Mouse (Mus musculus) limb, embryonic 11.5 days (tissue): ENCODE data around the gene Cubn. TPM values are rescaled to one million over a fixed set of nuclear protein-coding genes. Genes with fewer than 3 reads are reported as not detected.

Source experiments
- ATAC-seq: fragments of 200-750 bp; cut with Nextera tagmentation; 2 replicates; pipeline ENCODE4 v1.8.0; 2017; ENCODE audit warnings: low read depth; ENCODE audit not compliant: insufficient number of reproducible peaks, low FRiP score, low TSS enrichment
- DNase-seq: peaks from one replicate; pipeline ENCODE4 v3.0.0-alpha.2; 2015; ENCODE audit warnings: low spot score
- H3K27ac ChIP-seq: fragments of 300-500 bp; sonication (generic); replicated peaks from 2 replicates; pipeline ENCODE4 v1.5.1; 2014; ENCODE audit warnings: low read depth, mild to moderate bottlenecking, low read length
- H3K27me3 ChIP-seq: fragments of 300-500 bp; sonication (generic); 2 replicates; pipeline ENCODE4 v1.6.1; 2014; ENCODE audit warnings: mild to moderate bottlenecking, low read length, mixed read lengths; ENCODE audit not compliant: control insufficient read depth, insufficient read depth
- H3K36me3 ChIP-seq: fragments of 300-500 bp; sonication (generic); 2 replicates; pipeline ENCODE4 v1.6.1; 2014; ENCODE audit warnings: mild to moderate bottlenecking, low read length, moderate library complexity, mixed read lengths; ENCODE audit not compliant: control insufficient read depth, insufficient read depth
- H3K4me1 ChIP-seq: fragments of 300-500 bp; sonication (generic); 2 replicates; pipeline ENCODE4 v1.6.1; 2014; ENCODE audit warnings: low read length, mixed read lengths; ENCODE audit not compliant: control insufficient read depth, insufficient read depth
- H3K4me2 ChIP-seq: fragments of 300-500 bp; sonication (generic); 2 replicates; pipeline ENCODE4 v1.6.1; 2014; ENCODE audit warnings: low read depth, mild to moderate bottlenecking, moderate library complexity; ENCODE audit not compliant: severe bottlenecking
- H3K4me3 ChIP-seq: fragments of 300-500 bp; sonication (generic); 2 replicates; pipeline ENCODE4 v1.5.1; 2014; ENCODE audit warnings: low read depth, low read length
- H3K9ac ChIP-seq: fragments of 300-500 bp; sonication (generic); 2 replicates; pipeline ENCODE4 v1.6.1; 2014; ENCODE audit warnings: mild to moderate bottlenecking, low read length
- H3K9me3 ChIP-seq: fragments of 300-500 bp; sonication (generic); 2 replicates; pipeline ENCODE4 v1.6.1; 2016; ENCODE audit warnings: low read length; ENCODE audit not compliant: control insufficient read depth
- WGBS: fragments of 180-500 bp; shearing (Covaris S2); extraction: QIAGEN DNeasy Blood & Tissue Kit; methylation state at CpG from one replicate; pipeline ENCODE4 v1.1.7; 2014; 5-methylcytosine and 5-hydroxymethylcytosine counted together
- polyA plus RNA-seq: library from polyadenylated mRNA; unstranded; fragments of >200 nt; fragmentation: Nextera tagmentation; extraction: Ambion mirVana; gene quantifications from 2 replicates; pipeline ENCODE4 v1.2.1, GENCODE M21; 2014

Gene Cubn
- polyA plus RNA-seq, 1 experiment from 2014 or later = 0.03 TPM

DNA sequence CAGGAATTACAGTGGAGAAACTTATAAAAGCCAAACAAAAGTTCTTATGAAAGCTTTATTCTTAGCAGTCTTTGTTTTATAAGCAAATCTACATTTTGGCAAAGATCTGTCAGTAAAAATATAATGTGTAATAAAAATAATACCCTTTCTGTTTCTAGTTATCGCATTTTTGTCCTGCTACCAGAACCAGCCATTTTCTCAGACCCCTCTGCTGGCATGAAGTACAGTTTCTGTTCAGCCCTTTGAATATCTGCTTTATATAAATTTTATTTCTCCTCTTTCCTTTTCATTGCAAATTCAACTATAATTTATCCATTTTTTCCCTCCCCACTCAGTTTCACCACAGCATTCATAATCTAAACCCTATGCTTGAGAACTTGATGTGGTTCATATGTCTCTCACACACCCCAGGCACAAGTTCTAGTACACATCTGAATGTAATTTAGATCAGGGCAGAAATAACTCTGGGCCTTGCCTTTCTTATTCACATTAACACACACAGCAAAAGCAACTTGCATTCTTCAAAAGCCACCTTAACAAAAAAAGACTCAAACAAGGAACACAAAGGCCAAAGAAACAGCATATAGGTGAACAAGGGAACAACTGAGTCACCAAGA lies 139.4 kb downstream of the Cubn start:
- Histone ChIP-seq H3K27me3 (no peaks in the 10 kb centered on the region), H3K36me3 (no peaks in the 10 kb centered on the region), H3K9me3 (no peaks in the 10 kb centered on the region), H3K27ac (no peak overlapping the region), H3K4me3 (no peak overlapping the region), H3K4me1 (no peaks in the 10 kb centered on the region), H3K9ac (no peak overlapping the region), H3K4me2 (no peak overlapping the region)
- 88% methylated on average over 1 of the region's 1 CpGs for WGBS
- DNase-seq (no peak), ATAC-seq (no peak)

DNA sequence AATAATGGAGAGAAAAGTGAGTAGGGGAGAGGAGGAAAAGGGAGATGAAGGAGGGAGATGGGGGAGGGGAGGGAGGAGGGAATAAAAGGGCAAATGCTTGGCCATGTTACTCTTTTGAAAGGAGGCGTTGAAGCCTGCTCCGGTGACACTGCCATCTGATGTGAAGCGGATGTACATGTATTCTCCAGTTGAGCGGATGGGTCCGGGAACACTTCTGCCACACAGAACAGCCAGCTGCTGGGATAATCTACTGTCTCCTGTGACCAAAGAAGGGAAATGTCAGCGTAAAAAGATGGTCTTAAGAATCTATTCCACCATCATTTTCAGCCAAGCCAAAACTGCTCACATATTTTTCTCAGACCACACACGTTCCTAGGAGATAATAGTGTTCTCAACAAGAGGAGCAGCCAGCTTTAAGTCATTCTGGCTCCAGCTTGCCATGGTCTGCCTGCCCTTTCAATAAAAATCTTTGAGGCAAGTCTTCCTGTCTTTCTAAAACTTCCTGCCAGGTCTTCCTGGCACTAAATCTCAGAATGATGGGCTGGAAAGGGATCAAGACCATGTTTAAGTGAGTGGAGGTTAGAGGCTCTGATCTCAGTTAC lies 149.2 kb downstream of the Cubn start:
- H3K4me1 ChIP-seq = no peaks in the 10 kb centered on the region
- H3K27me3 ChIP-seq = no peaks in the 10 kb centered on the region
- H3K4me2 ChIP-seq = no peak overlapping the region
- H3K4me3 ChIP-seq = no peak overlapping the region
- H3K9ac ChIP-seq = no peak overlapping the region
- no peaks in the 10 kb centered on the region for H3K9me3 ChIP-seq
- DNase-seq (no peak), ATAC-seq (no peak)
- WGBS = 83% methylated on average over 7 of the region's 7 CpGs
- no peak overlapping the region for H3K27ac ChIP-seq
- H3K36me3 ChIP-seq = no peaks in the 10 kb centered on the region

DNA sequence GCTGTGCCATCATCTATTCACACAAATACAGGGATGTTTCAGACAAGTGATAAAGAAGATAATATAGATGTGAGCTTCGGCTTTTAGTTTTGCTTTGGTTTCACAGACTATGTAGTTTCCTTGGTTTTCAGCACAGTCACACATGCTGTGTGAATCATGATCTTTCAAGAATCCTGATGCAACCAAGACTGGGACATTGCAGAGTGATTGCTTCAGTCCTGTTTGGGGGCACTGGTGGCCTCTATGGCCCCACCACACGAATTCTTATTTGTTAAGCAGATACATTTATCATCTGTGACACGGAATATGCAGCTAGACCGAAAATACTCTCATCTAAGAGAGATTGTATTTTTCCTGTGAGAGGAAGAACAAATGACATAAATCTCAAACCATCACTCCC lies 156.2 kb downstream of the Cubn start:
- Histone ChIP-seq H3K27ac (no peak overlapping the region), H3K4me2 (no peak overlapping the region), H3K4me3 (no peak overlapping the region), H3K4me1 (no peaks in the 10 kb centered on the region), H3K9me3 (no peaks in the 10 kb centered on the region), H3K9ac (no peak overlapping the region), H3K27me3 (no peaks in the 10 kb centered on the region), H3K36me3 (no peaks in the 10 kb centered on the region)
- ATAC-seq (no peak), DNase-seq (no peak)
- WGBS = 84% methylated on average over 4 of the region's 4 CpGs

DNA sequence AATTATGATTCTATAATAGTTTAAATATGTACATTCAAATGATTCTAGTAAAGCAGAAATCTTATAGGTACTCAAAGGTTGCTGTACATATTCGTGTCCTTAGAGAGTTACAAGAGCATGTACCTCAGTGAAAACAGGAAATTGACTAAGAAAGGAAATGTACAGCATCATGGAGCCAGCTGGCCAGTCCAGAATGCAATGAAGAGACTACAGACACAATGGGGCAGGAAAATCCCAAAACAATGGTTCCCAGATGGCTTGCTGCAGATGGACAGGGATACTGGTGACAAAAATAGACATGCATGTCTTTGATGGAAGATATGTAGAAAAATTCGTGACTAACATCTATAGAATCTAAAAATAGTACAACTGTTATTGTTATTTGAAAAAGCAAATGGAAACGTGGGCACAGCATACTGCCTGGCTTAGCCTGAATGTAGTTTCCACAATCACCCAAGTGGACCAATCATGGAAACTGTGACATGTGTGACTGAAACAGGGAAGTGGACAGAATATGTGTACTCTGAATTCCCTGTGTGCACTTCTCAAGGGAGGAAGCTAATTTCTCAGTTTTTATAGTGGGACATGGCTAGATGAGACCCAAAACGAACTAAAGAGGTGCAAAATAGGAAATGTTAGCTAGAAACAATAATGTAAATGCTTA lies 161.7 kb downstream of the Cubn start:
- no peaks in the 10 kb centered on the region for H3K36me3 ChIP-seq
- no peaks in the 10 kb centered on the region for H3K27me3 ChIP-seq
- H3K9me3 ChIP-seq = no peaks in the 10 kb centered on the region
- H3K4me3 ChIP-seq = no peak overlapping the region
- no peaks in the 10 kb centered on the region for H3K4me1 ChIP-seq
- 70% methylated on average over 4 of the region's 4 CpGs for WGBS
- no peak for DNase-seq
- no peak overlapping the region for H3K27ac ChIP-seq
- H3K4me2 ChIP-seq = no peak overlapping the region
- ATAC-seq = no peak
- H3K9ac ChIP-seq = no peak overlapping the region

DNA sequence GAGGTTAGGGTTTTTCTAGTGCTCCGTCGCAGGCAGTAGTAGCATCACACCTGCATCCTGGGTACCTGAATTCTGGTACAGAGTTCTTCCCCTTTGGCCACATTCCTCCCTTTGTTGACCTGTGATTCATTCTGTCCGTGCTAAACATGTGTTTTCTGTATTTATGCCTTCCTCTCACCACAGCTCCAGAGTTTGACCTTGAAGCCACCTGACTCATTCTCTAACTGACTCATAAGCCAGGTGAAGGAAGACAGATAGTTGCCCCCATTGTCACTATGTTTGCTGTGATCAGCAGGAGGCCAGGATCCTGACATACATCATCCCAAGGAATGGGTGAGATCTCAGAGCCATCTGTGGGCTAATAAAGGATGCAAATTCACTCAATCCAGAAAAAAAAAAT lies 188.2 kb downstream of the Cubn start:
- ATAC-seq (no peak), DNase-seq (no peak)
- Histone ChIP-seq H3K4me2 (no peak overlapping the region), H3K36me3 (no peaks in the 10 kb centered on the region), H3K27me3 (no peaks in the 10 kb centered on the region), H3K27ac (no peak overlapping the region), H3K4me1 (no peaks in the 10 kb centered on the region), H3K4me3 (no peak overlapping the region), H3K9ac (no peak overlapping the region), H3K9me3 (no peaks in the 10 kb centered on the region)
- 75% methylated on average over 3 of the region's 3 CpGs for WGBS

DNA sequence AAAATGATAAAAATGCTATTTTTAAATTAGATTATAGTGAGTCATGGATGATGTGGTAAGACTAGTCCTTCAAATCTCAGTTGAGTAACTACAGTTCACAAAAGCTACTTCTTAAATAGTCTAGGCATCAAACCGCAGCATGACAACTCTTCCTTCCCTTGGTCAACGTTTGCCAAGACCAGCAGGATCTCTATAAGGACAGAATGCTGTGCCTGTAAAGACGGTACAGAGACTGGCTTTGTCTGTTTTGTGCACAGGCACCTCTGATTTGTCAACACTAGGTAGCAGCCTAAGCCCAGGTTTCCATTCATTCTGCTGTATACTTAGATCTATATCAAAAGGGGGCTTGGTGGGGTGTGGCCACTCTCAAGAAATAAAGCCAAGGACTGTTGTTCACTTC lies 192.6 kb downstream of the Cubn start:
- Histone ChIP-seq H3K36me3 (no peaks in the 10 kb centered on the region), H3K9ac (no peak overlapping the region), H3K27ac (no peak overlapping the region), H3K4me2 (no peak overlapping the region), H3K4me3 (no peak overlapping the region), H3K9me3 (no peaks in the 10 kb centered on the region), H3K4me1 (no peaks in the 10 kb centered on the region), H3K27me3 (no peaks in the 10 kb centered on the region)
- WGBS = 48% methylated on average over 3 of the region's 3 CpGs
- ATAC-seq = no peak
- no peak for DNase-seq

DNA sequence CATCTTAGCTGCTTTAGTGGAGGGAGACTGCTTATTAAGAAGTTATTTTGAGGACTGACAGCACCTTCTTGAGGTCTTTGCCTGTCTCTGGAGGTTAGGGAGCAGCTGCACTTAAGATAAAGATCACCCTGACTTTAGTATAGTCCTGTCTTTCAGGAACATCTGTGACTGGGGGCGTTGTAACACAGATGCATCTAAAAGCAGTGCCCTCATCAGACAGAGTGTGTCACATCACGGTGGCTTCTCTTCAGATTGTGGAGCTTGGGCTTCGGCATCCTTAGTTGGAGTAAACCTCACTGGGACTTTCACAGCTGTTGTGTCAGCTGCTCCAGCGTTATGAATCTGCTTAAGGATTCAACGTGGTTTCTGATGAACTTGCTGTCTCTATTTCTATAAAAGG lies 193.9 kb downstream of the Cubn start:
- no peaks in the 10 kb centered on the region for H3K9me3 ChIP-seq
- H3K9ac ChIP-seq = no peak overlapping the region
- ATAC-seq (no peak), DNase-seq (no peak)
- no peaks in the 10 kb centered on the region for H3K27me3 ChIP-seq
- no peaks in the 10 kb centered on the region for H3K4me1 ChIP-seq
- H3K4me2 ChIP-seq = no peak overlapping the region
- 65% methylated on average over 5 of the region's 5 CpGs for WGBS
- H3K4me3 ChIP-seq = no peak overlapping the region
- no peaks in the 10 kb centered on the region for H3K36me3 ChIP-seq
- no peak overlapping the region for H3K27ac ChIP-seq

DNA sequence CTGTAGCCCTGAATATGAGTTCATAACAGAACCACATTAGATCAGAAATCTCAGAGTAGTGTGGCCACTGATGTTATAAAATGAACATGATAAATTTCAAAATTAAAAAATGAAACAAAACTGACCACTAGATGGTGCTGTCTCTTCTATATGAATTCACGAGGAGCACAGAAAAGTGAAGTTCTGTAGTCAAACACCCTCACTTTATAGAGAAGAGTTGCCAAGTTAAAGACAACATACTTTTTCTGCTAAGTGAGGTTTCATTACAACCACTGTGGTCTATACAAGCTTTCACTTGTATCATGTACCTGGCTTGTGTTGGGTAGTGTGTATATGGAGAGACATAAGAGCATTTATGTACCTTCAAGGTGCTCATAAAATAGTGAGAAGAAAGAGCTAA lies 201.0 kb downstream of the Cubn start:
- Histone ChIP-seq H3K4me2 (no peak overlapping the region), H3K27ac (no peak overlapping the region), H3K36me3 (no peaks in the 10 kb centered on the region), H3K9me3 (no peaks in the 10 kb centered on the region), H3K9ac (no peak overlapping the region), H3K4me3 (no peak overlapping the region), H3K4me1 (no peaks in the 10 kb centered on the region), H3K27me3 (no peaks in the 10 kb centered on the region)
- ATAC-seq (no peak), DNase-seq (no peak)
- 10% methylated on average over 1 of the region's 1 CpGs for WGBS
